Mouse (Mus musculus): ENCODE measurements around the gene Nat8f7. TPM values are rescaled to one million over a fixed set of nuclear protein-coding genes. Genes with fewer than 3 reads are reported as not detected.

Gene Nat8f7
- total RNA-seq (2023), result not detected

DNA sequence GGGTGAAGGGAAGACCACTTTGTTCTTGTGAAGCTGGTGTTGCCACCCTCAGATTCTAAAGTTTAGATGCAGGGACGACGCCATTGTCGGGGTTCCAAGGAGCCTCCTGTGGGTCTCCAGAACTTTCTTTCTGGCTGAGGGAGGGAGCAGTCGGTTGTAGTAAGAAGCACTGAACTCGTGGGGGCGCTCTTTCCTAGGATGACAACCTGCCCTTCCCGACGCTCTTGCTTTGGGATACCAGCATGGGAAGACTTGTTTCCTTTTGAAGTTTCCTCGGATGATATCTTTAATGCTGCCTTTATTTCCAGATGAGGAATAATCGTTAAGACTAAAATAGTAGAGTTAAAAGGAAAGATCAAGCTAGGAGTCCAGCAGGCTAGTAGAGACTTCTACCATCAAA is at the start of gene Nat8f7:
Gene Nat8f7 (minus strand): TSS at position 101 of the 400 bp plus-strand sequence.

Other genes with a start within 250 kb of the Nat8f7 start
- gene Fbxo41, start 210.2 kb downstream of the Nat8f7 start, total RNA-seq (2023), result not detected
- gene Egr4, start 199.6 kb downstream of the Nat8f7 start, total RNA-seq (2023), result not detected
- 1 to 10 TPM; 3.2 to 4.6 TPM for gene Alms1, start 125.7 kb downstream of the Nat8f7 start, total RNA-seq (2023)
- not detected for gene Nat8f3, start 52.5 kb upstream of the Nat8f7 start, total RNA-seq (2023)
- not detected for gene Nat8f6, start 107.7 kb upstream of the Nat8f7 start, total RNA-seq (2023)
- gene Nat8f5, start 107.8 kb upstream of the Nat8f7 start, total RNA-seq (2023), result not detected
- not detected for gene Nat8, start 118.9 kb upstream of the Nat8f7 start, total RNA-seq (2023)
- gene Nat8f2, start 156.0 kb upstream of the Nat8f7 start, total RNA-seq (2023), result under 1 TPM in 1 of 2 experiments, not detected in 1; 0.21 TPM
- under 1 TPM; 0.58 to 0.88 TPM for gene Nat8f4, start 191.7 kb upstream of the Nat8f7 start, total RNA-seq (2023)
- gene Tprkb, start 198.7 kb upstream of the Nat8f7 start, total RNA-seq (2023), result 10 to 100 TPM; 12.2 to 14.7 TPM
- gene Nat8f1, start 202.5 kb upstream of the Nat8f7 start, total RNA-seq (2023), result 1 to 10 TPM; 2.7 to 4.2 TPM
- 100 to 1,000 TPM; 166 to 167 TPM for gene Dusp11, start 248.5 kb upstream of the Nat8f7 start, total RNA-seq (2023)